8 mouse cellular contexts compared by ENCODE assay signal in the genomic region with DNA sequence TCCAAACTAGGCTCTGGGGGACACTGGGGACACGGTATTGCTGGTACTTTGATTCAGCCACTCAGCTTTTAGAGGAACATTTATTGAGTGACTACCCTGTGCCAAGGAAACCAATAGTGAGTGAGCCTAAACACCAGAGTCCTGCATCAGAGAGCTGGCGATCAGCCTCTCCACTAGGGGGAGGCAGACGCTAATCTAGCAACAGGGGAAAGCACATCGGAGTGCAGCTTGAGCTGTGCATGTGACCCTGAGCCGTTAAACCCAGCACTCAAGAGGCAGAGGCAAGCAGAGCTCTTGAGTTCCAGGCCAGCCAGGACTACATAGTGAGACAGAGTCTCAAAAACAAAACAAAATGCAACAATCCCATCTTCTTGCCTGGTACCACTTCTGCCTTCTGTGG. TPM values are rescaled to one million over a fixed set of nuclear protein-coding genes. Genes with fewer than 3 reads are reported as not detected.
DNase-seq lines count a peak whose midpoint lies in the region; ATAC-seq and TF ChIP-seq lines count a peak whose summit lies in the region.

No protein-coding gene starts in this region.

- WGBS in stomach, postnatal 0 days: 19% methylated on average over 5 of the region's 5 CpGs

- peak; percentile 50 to 58 for DNase-seq in cerebellum, postnatal 14 days
- no peak for DNase-seq in cerebellum, adult 11 months
- peak; percentile 54 for DNase-seq in right cerebral cortex, adult 18-20 months
- no peak for DNase-seq in right cerebral cortex, postnatal 4 days
- DNase-seq in c-Kit-positive CD71-positive TER-119-positive erythroid progenitor cells, embryonic 14.5 days (ENCODE audit: low spot score): peak; percentile 9
- DNase-seq in lung, adult 18-20 months: peak; percentile 44 to 67
- peak; percentile 65 for DNase-seq in stomach, postnatal 0 days (ENCODE audit: low spot score)

- no peaks in the 10 kb centered on the region for H3K9me3 ChIP-seq in stomach, postnatal 0 days (ENCODE audit: control insufficient read depth, low read length)

- no peak overlapping the region for H3K9ac ChIP-seq in stomach, postnatal 0 days (ENCODE audit: low read length)

- no peak overlapping the region for H3K4me3 ChIP-seq in stomach, postnatal 0 days (ENCODE audit: low read depth, low read length)

- TF ChIP-seq EP300 in stomach, postnatal 0 days (optimal IDR thresholded peaks at IDR 0.05): no peak

- H3K27ac ChIP-seq in stomach, postnatal 0 days (replicated peaks): no peak overlapping the region

- H3K4me2 ChIP-seq in stomach, postnatal 0 days (replicated peaks; ENCODE audit: low read depth): no peak overlapping the region

- H3K4me1 ChIP-seq in stomach, postnatal 0 days (replicated peaks; ENCODE audit: control insufficient read depth, insufficient read depth): peaks cover 5% of the 10 kb centered on the region; the same call in 1 of the 2 replicates

- peak; percentile 88 for TF ChIP-seq CTCF in stomach, postnatal 0 days (IDR thresholded peaks at IDR 0.05; ENCODE audit: low read depth)

- no peaks in the 10 kb centered on the region; the same call in 1 of the 2 replicates for H3K36me3 ChIP-seq in stomach, postnatal 0 days (ENCODE audit: control insufficient read depth, insufficient read depth, low read length)

- H3K27me3 ChIP-seq in stomach, postnatal 0 days (ENCODE audit: control insufficient read depth, insufficient read depth, low read length): no peaks in the 10 kb centered on the region

- ATAC-seq in inflammation-experienced regulatory T-cells, adult 6 months: peak; percentile 79
- ATAC-seq in stomach, postnatal 0 days (ENCODE audit: low FRiP score, low TSS enrichment): peak; percentile 33; the same call in 1 of the 2 replicates

RNA-seq across cellular contexts. Expression of a gene that starts 0.6 kb away (rescaled TPM):
- polyA plus RNA-seq in inflammation-experienced regulatory T-cells, adult 6 months (2017; shearing (Covaris generic)): 1 to 10 TPM in 2 of 3 experiments, under 1 TPM in 1; 0.82 to 1.1 (median 1.1) TPM
- polyA plus RNA-seq in stomach, postnatal 0 days (2015; fragmentation: Nextera tagmentation; extraction: Ambion mirVana): 0.29 and 0.38 TPM in 2 replicates

RNA-seq across cellular contexts. Expression of a gene that starts 45.9 kb away (rescaled TPM):
- polyA plus RNA-seq in inflammation-experienced regulatory T-cells, adult 6 months (2017; shearing (Covaris generic)): under 1 TPM in 1 of 3 experiments, not detected in 2; 0.17 TPM
- 0.39 and 0.41 TPM in 2 replicates for polyA plus RNA-seq in stomach, postnatal 0 days (2015; fragmentation: Nextera tagmentation; extraction: Ambion mirVana)

RNA-seq across cellular contexts. Expression of a gene that starts 47.7 kb away (rescaled TPM):
- polyA plus RNA-seq in inflammation-experienced regulatory T-cells, adult 6 months (2017; shearing (Covaris generic)): 1 to 10 TPM in 2 of 3 experiments, under 1 TPM in 1; 0.42 to 1.2 (median 1.1) TPM
- 0.18 and 0.19 TPM in 2 replicates for polyA plus RNA-seq in stomach, postnatal 0 days (2015; fragmentation: Nextera tagmentation; extraction: Ambion mirVana)

Comparison
In these comparisons a context has a peak if more than half of its experiments do, and no peak if none do; other contexts are left out.
1. DNase-seq: peak in cerebellum, postnatal 14 days (2 of 2), right cerebral cortex, adult 18-20 months (single experiment), c-Kit-positive CD71-positive TER-119-positive erythroid progenitor cells, embryonic 14.5 days (single experiment), lung, adult 18-20 months (2 of 2) and stomach, postnatal 0 days (single experiment); none in cerebellum, adult 11 months (single experiment) and right cerebral cortex, postnatal 4 days (single experiment).